Mouse (Mus musculus): ENCODE results near the gene Napb. TPM values are rescaled to one million over a fixed set of nuclear protein-coding genes. Genes with fewer than 3 reads are reported as not detected.

The Napb gene
- polyA plus RNA-seq, 1 experiment, result 219 TPM

GRCm38 (mm10) chr2:148731614-148732326 is 497 bp downstream of the Napb start:
- Histone ChIP-seq H3K4me3 (ENCODE audit: insufficient read depth, low read length) (peak overlapping the region; percentile 96), H3K4me1 (ENCODE audit: control insufficient read depth, insufficient read depth, low read length) (peaks cover 13% of the 10 kb centered on the region), H3K27ac (ENCODE audit: insufficient read depth, low read length) (peak overlapping the region; percentile 85)
- TF ChIP-seq CTCF (IDR thresholded peaks at IDR 0.05; ENCODE audit: extremely low read depth, insufficient read depth, low read length) (no peak), POLR2A (IDR thresholded peaks at IDR 0.05; ENCODE audit: extremely low read depth, insufficient read depth, low read length) (no peak)

- peaks cover 2% of the 10 kb centered on the region; the same call in 1 of the 2 replicates for H3K4me1 ChIP-seq (ENCODE audit: control insufficient read depth, insufficient read depth, low read length)
- TF ChIP-seq POLR2A (IDR thresholded peaks at IDR 0.05; ENCODE audit: extremely low read depth, insufficient read depth, low read length) (no peak), CTCF (IDR thresholded peaks at IDR 0.05; ENCODE audit: extremely low read depth, insufficient read depth, low read length) (no peak)
- no peak overlapping the region for H3K4me3 ChIP-seq (ENCODE audit: insufficient read depth, low read length)
- no peak overlapping the region for H3K27ac ChIP-seq (ENCODE audit: insufficient read depth, low read length)
These were observed 12.8 kb downstream of the Napb start for GRCm38 (mm10) chr2:148719271-148719995.

DNA sequence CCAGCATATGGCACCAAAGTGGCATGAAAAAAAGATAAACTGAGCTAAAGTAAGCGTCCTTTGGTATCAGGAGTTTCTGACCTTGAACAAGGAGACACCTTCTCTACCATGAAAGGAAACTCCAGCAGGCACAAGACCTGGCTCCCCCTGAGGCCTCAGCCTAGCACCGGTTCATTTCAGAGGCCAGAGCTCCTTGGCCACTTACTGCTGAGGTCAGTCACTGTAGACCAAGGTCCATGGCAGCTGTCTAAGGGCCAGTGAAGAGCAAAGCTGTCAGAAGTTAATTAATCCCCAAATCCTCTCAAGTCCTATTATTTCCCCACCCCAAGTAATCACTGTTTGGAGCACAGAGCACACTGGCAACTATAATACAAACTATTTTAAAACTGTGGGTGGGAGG is 15.2 kb downstream of the Napb start:
- Histone ChIP-seq H3K4me3 (ENCODE audit: insufficient read depth, low read length) (no peak overlapping the region), H3K4me1 (ENCODE audit: control insufficient read depth, insufficient read depth, low read length) (peaks cover 2% of the 10 kb centered on the region; the same call in 1 of the 2 replicates), H3K27ac (ENCODE audit: insufficient read depth, low read length) (no peak overlapping the region)
- no peak for TF ChIP-seq POLR2A (IDR thresholded peaks at IDR 0.05; ENCODE audit: extremely low read depth, insufficient read depth, low read length)
- no peak for TF ChIP-seq CTCF (IDR thresholded peaks at IDR 0.05; ENCODE audit: extremely low read depth, insufficient read depth, low read length)

GRCm38 (mm10) chr2:148712326-148712725 is 19.9 kb downstream of the Napb start:
- no peak overlapping the region for H3K4me3 ChIP-seq (ENCODE audit: insufficient read depth, low read length)
- H3K27ac ChIP-seq (ENCODE audit: insufficient read depth, low read length), result no peak overlapping the region
- TF ChIP-seq POLR2A (IDR thresholded peaks at IDR 0.05; ENCODE audit: extremely low read depth, insufficient read depth, low read length) (no peak), CTCF (IDR thresholded peaks at IDR 0.05; ENCODE audit: extremely low read depth, insufficient read depth, low read length) (no peak)
- peaks cover 2% of the 10 kb centered on the region; the same call in 1 of the 2 replicates for H3K4me1 ChIP-seq (ENCODE audit: control insufficient read depth, insufficient read depth, low read length)

GRCm38 (mm10) chr2:148707202-148707530 is 25.1 kb downstream of the Napb start:
- Histone ChIP-seq H3K4me3 (ENCODE audit: insufficient read depth, low read length) (no peak overlapping the region), H3K4me1 (ENCODE audit: control insufficient read depth, insufficient read depth, low read length) (no peaks in the 10 kb centered on the region), H3K27ac (ENCODE audit: insufficient read depth, low read length) (no peak overlapping the region)
- no peak for TF ChIP-seq CTCF (IDR thresholded peaks at IDR 0.05; ENCODE audit: extremely low read depth, insufficient read depth, low read length)
- TF ChIP-seq POLR2A (IDR thresholded peaks at IDR 0.05; ENCODE audit: extremely low read depth, insufficient read depth, low read length), result no peak

DNA sequence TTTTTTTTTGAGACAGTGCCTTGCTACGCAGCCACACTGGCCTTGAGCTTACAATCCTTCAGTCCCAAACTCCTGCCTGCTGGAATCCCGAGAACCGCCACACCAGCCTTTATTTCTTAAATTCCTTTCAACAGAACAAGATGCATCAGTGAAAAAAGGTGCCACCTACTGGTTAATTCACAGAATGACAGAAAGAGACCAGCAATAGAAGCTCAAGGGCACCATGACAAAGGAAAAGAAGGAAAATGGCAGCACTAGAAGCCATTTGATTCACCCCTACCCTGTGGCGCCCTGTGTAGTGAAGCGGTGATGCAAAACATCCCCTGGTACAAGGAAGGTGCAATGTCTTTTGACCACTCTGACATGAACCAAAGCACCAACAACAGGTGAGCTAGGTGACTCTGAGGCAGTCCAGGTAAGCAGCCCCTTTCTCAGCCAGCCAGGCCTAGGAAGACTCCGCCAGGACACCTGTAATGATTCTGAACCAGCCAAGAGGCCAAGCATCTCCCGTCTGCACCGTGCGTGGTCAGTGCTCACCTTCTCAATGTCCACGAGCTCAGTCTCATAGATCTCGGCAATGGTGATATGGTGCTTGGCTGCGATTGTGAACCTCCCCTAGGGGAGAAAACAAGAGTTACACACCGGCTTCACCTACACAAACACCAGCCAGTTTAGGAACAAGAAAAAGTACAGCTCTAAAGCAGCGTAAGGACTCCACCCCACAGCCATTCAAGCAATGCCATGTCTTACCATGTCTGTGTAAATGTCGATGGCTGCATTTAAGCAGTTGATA is 25.7 kb downstream of the Napb start:
- TF ChIP-seq POLR2A (IDR thresholded peaks at IDR 0.05; ENCODE audit: extremely low read depth, insufficient read depth, low read length) (no peak), CTCF (IDR thresholded peaks at IDR 0.05; ENCODE audit: extremely low read depth, insufficient read depth, low read length) (peak; percentile 20; the same call in 1 of the 2 replicates)
- Histone ChIP-seq H3K4me1 (ENCODE audit: control insufficient read depth, insufficient read depth, low read length) (no peaks in the 10 kb centered on the region), H3K4me3 (ENCODE audit: insufficient read depth, low read length) (no peak overlapping the region), H3K27ac (ENCODE audit: insufficient read depth, low read length) (no peak overlapping the region)

DNA sequence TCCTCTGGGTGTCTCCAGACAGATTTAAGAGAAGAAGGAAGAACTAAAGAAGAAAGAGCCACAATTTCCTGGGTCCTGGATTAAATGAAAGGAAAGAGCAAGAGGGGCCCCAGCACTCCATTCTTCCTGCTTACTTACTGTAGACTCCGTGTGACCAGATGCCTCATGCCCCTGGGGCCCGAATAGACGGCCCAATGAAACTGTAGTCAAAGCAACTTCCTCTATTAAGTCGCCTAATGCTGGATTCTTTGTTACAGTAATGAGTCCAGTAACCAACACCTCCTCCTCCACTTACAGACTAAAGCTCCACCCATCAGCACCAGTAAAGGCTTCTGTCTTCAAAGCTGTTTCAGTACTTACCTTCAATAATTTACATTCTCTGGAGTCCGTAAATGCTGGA is 33.7 kb downstream of the Napb start:
- TF ChIP-seq POLR2A (IDR thresholded peaks at IDR 0.05; ENCODE audit: extremely low read depth, insufficient read depth, low read length) (no peak), CTCF (IDR thresholded peaks at IDR 0.05; ENCODE audit: extremely low read depth, insufficient read depth, low read length) (no peak)
- H3K27ac ChIP-seq (ENCODE audit: insufficient read depth, low read length), result no peak overlapping the region
- no peaks in the 10 kb centered on the region for H3K4me1 ChIP-seq (ENCODE audit: control insufficient read depth, insufficient read depth, low read length)
- no peak overlapping the region for H3K4me3 ChIP-seq (ENCODE audit: insufficient read depth, low read length)

DNA sequence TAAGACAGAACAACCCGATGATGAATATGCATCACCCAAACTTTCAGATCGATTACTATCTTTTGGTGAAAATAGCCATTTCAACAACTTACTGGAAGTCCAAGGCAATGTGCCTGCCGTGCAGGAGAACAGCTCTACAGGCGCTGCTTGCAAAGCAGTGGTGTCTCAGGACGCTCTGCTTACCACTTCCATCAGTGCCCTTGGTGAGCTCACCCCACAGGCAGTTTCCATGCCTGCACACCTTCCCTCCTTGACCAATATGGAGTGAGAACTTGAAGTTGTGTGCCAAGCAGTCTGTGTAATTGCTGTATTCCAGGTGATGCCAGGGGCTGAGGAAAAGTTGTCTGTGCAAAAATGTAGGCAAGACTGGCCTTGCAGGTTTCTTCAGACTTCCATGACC is 41.5 kb downstream of the Napb start:
- TF ChIP-seq CTCF (IDR thresholded peaks at IDR 0.05; ENCODE audit: extremely low read depth, insufficient read depth, low read length) (no peak), POLR2A (IDR thresholded peaks at IDR 0.05; ENCODE audit: extremely low read depth, insufficient read depth, low read length) (no peak)

GRCm38 (mm10) chr2:148690291-148690690 is 42.0 kb downstream of the Napb start:
- no peak overlapping the region for H3K4me3 ChIP-seq (ENCODE audit: insufficient read depth, low read length)
- H3K4me1 ChIP-seq (ENCODE audit: control insufficient read depth, insufficient read depth, low read length), result no peaks in the 10 kb centered on the region
- H3K27ac ChIP-seq (ENCODE audit: insufficient read depth, low read length), result no peak overlapping the region
- TF ChIP-seq CTCF (IDR thresholded peaks at IDR 0.05; ENCODE audit: extremely low read depth, insufficient read depth, low read length), result no peak
- no peak for TF ChIP-seq POLR2A (IDR thresholded peaks at IDR 0.05; ENCODE audit: extremely low read depth, insufficient read depth, low read length)

More for the DNA sequence above, 41.5 kb downstream of the Napb start:
- Histone ChIP-seq H3K4me1 (ENCODE audit: control insufficient read depth, insufficient read depth, low read length) (no peaks in the 10 kb centered on the region), H3K4me3 (ENCODE audit: insufficient read depth, low read length) (no peak overlapping the region), H3K27ac (ENCODE audit: insufficient read depth, low read length) (no peak overlapping the region)
